Comparison of ENCODE assay signal across 8 mouse cellular contexts in genomic region chr3:102193488-102194290, GRCm38 (mm10). TPM values are rescaled to one million over a fixed set of nuclear protein-coding genes. Genes with fewer than 3 reads are reported as not detected.
DNase-seq lines count a peak whose midpoint lies in the region; ATAC-seq lines count a peak whose summit lies in the region.

No protein-coding gene starts in this region.

- H3K9me3 ChIP-seq in heart, embryonic 15.5 days (replicated peaks), result no peaks in the 10 kb centered on the region
- no peaks in the 10 kb centered on the region for H3K9me3 ChIP-seq in limb, embryonic 11.5 days (ENCODE audit: control insufficient read depth, low read length)
- H3K9me3 ChIP-seq in midbrain, embryonic 15.5 days, result no peaks in the 10 kb centered on the region

- no peak overlapping the region for H3K9ac ChIP-seq in heart, embryonic 15.5 days
- H3K9ac ChIP-seq in limb, embryonic 11.5 days (ENCODE audit: low read length), result no peak overlapping the region
- 0 out of 2 replicates have a peak overlapping the region, but pooled peaks have one; percentile 7 for H3K9ac ChIP-seq in midbrain, embryonic 15.5 days

- H3K4me3 ChIP-seq in heart, embryonic 15.5 days, result no peak overlapping the region; the same call in 1 of the 2 replicates
- H3K4me3 ChIP-seq in limb, embryonic 11.5 days (ENCODE audit: low read depth, low read length), result no peak overlapping the region
- H3K4me3 ChIP-seq in midbrain, embryonic 15.5 days, result 0 out of 2 replicates have a peak overlapping the region, but pooled peaks have one; percentile 10

- WGBS in heart, embryonic 15.5 days, result 10% methylated on average over 20 of the region's 20 CpGs
- 6% methylated on average over 20 of the region's 20 CpGs for WGBS in limb, embryonic 11.5 days
- 4% methylated on average over 19 of the region's 20 CpGs for WGBS in midbrain, embryonic 15.5 days

- H3K27me3 ChIP-seq in heart, embryonic 15.5 days, result no peaks in the 10 kb centered on the region
- no peaks in the 10 kb centered on the region for H3K27me3 ChIP-seq in limb, embryonic 11.5 days (ENCODE audit: control insufficient read depth, insufficient read depth, low read length)
- peaks cover 21% of the 10 kb centered on the region; the same call in 1 of the 2 replicates for H3K27me3 ChIP-seq in midbrain, embryonic 15.5 days (replicated peaks)

- peak; percentile 65 for DNase-seq in 3T3-L1 (ENCODE audit: low read depth, low spot score)
- peak; percentile 68 for DNase-seq in embryo, embryonic 10.5 days (ENCODE audit: low spot score)
- peak; percentile 39 for DNase-seq in limb, embryonic 11.5 days (ENCODE audit: low spot score)
- no peak for DNase-seq in right cerebral cortex, postnatal 4 days
- DNase-seq in spleen, postnatal 36 days (ENCODE audit: low spot score in 2 of 2), result no peak

- peaks cover 87% of the 10 kb centered on the region for H3K4me1 ChIP-seq in heart, embryonic 15.5 days (replicated peaks)
- peaks cover 53% of the 10 kb centered on the region for H3K4me1 ChIP-seq in limb, embryonic 11.5 days (ENCODE audit: control insufficient read depth, insufficient read depth, low read length)
- H3K4me1 ChIP-seq in midbrain, embryonic 15.5 days, result peaks cover 34% of the 10 kb centered on the region

- peaks cover 11% of the 10 kb centered on the region; the same call in 1 of the 2 replicates for H3K36me3 ChIP-seq in heart, embryonic 15.5 days
- H3K36me3 ChIP-seq in limb, embryonic 11.5 days (ENCODE audit: control insufficient read depth, insufficient read depth, low read length), result 0 out of 2 replicates have a peak, but pooled peaks cover 2% of the 10 kb centered on the region
- no peaks in the 10 kb centered on the region for H3K36me3 ChIP-seq in midbrain, embryonic 15.5 days (replicated peaks)

- ATAC-seq in heart, embryonic 15.5 days (replicated peaks; ENCODE audit: insufficient number of reproducible peaks, insufficient read depth, low FRiP score, low read depth), result peak; percentile 18; the same call in 1 of the 2 replicates
- ATAC-seq in limb, embryonic 11.5 days (ENCODE audit: insufficient number of reproducible peaks, low FRiP score, low TSS enrichment, low read depth), result no peak
- peak; percentile 18; the same call in 1 of the 2 replicates for ATAC-seq in midbrain, embryonic 15.5 days (replicated peaks)
- ATAC-seq in megakaryocyte, adult 5-6 weeks (ENCODE audit: poor library complexity, severe bottlenecking), result no peak

- peak overlapping the region; percentile 81 for H3K27ac ChIP-seq in heart, embryonic 15.5 days
- H3K27ac ChIP-seq in limb, embryonic 11.5 days (replicated peaks; ENCODE audit: low read depth, low read length), result peak overlapping the region; percentile 53; the same call in 1 of the 2 replicates
- peak overlapping the region; percentile 57 for H3K27ac ChIP-seq in midbrain, embryonic 15.5 days

- H3K4me2 ChIP-seq in heart, embryonic 15.5 days, result peak overlapping the region; percentile 52
- peak overlapping the region; percentile 27; the same call in 1 of the 2 replicates for H3K4me2 ChIP-seq in limb, embryonic 11.5 days (ENCODE audit: low read depth, severe bottlenecking)
- H3K4me2 ChIP-seq in midbrain, embryonic 15.5 days, result peak overlapping the region; percentile 36

RNA-seq across cellular contexts. Expression of gene Vangl1, which starts 10.8 kb away (rescaled TPM):
- polyA plus RNA-seq in heart, embryonic 15.5 days (2015; fragmentation: Nextera tagmentation; extraction: Ambion mirVana), result 20.2 and 21.6 TPM in 2 replicates
- polyA plus RNA-seq in limb, embryonic 11.5 days (2014; fragmentation: Nextera tagmentation; extraction: Ambion mirVana), result 11.8 and 15.4 TPM in 2 replicates
- polyA plus RNA-seq in midbrain, embryonic 15.5 days (2015; fragmentation: Nextera tagmentation; extraction: Ambion mirVana), result 7.5 and 9.9 TPM in 2 replicates
- 1.1 TPM in 2 replicates for total RNA-seq in megakaryocyte, adult 5-6 weeks (2015)
- total RNA-seq in megakaryocyte, adult 5-6 weeks (2017), result 0.04 and 0.77 TPM in 2 replicates

Comparison
In these comparisons a context has a peak if more than half of its experiments do, and no peak if none do; other contexts are left out.
1. DNase-seq: peak in 3T3-L1 (single experiment), embryo, embryonic 10.5 days (single experiment) and limb, embryonic 11.5 days (single experiment); none in right cerebral cortex, postnatal 4 days (single experiment) and spleen, postnatal 36 days (0 of 2).
2. ATAC-seq: peak in heart, embryonic 15.5 days (single experiment) and midbrain, embryonic 15.5 days (single experiment); none in limb, embryonic 11.5 days (single experiment) and megakaryocyte, adult 5-6 weeks (single experiment).
3. Peak in every context shown above with its lines, with median percentiles within 50 percentile points of each other: H3K27ac ChIP-seq and H3K4me2 ChIP-seq.